Mouse (Mus musculus): ENCODE measurements around the gene Haghl. TPM values are rescaled to one million over a fixed set of nuclear protein-coding genes. Genes with fewer than 3 reads are reported as not detected.
A peak's percentile ranks its signal among the peaks of the same experiment; 100 is the strongest.
"Not testable (repeated sequence)": the region's sequence is repeated elsewhere in the genome, so short reads cannot be mapped to it uniquely, and the experiment has no call there.

Gene Haghl
- polyA plus RNA-seq, 1 experiment from 2014 or later, result 75.6 TPM

DNA sequence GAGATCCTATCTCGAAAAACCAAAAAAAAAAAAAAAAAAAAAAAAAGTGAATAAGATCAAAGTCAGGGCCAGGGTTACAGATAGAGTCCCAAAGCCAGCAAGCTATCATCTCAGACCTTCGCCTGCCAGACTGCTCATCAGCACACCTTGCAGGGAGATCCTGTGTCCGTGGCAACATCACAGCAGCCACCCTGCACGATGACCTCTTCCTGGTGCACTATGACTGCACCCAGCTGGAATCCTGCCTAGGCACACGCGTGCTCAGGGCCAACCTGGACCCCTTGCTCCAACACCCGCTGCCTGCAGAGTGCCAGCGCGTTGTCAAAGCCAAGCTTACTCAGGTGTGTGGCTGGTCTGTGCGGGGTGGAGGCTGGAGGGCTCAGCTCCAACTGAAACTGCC, 41.2 kb downstream of the Haghl start:
- Histone ChIP-seq H3K4me2 (replicated peaks; ENCODE audit: low read depth, low read length) (no peak overlapping the region), H3K27me3 (ENCODE audit: control insufficient read depth, insufficient read depth, low read length) (no peaks in the 10 kb centered on the region), H3K9me3 (ENCODE audit: control insufficient read depth, low read length) (no peaks in the 10 kb centered on the region), H3K9ac (ENCODE audit: low read depth, low read length) (no peak overlapping the region), H3K4me1 (ENCODE audit: control insufficient read depth, insufficient read depth, low read length) (no peaks in the 10 kb centered on the region), H3K27ac (ENCODE audit: low read depth, low read length) (no peak overlapping the region), H3K36me3 (ENCODE audit: control insufficient read depth, insufficient read depth, low read length) (no peaks in the 10 kb centered on the region), H3K4me3 (ENCODE audit: low read length) (no peak overlapping the region)
- 83% methylated on average over 10 of the region's 10 CpGs for WGBS
- no peak for ATAC-seq (ENCODE audit: low FRiP score, low TSS enrichment)

DNA sequence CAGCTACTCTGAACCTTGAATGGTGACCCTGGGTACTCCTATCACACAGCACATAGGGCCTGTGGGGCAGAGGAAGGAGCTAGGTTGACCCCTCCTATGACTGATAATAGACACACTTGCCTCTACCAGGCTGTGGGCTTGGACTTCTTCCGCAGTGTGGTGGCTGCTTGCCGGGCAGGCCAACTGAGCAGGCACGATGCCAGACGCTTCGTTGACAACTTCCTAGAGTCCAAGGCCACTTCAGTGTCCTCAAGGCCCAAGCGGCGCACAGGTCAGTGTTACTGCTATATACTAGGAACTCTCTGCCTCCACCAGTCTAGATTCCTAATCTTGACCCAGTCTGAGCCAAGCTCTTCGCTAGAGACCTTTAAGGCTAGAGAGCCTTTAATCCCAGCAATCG, 41.6 kb downstream of the Haghl start:
- no peak overlapping the region for H3K9ac ChIP-seq (ENCODE audit: low read depth, low read length)
- WGBS, result 92% methylated on average over 9 of the region's 9 CpGs

DNA sequence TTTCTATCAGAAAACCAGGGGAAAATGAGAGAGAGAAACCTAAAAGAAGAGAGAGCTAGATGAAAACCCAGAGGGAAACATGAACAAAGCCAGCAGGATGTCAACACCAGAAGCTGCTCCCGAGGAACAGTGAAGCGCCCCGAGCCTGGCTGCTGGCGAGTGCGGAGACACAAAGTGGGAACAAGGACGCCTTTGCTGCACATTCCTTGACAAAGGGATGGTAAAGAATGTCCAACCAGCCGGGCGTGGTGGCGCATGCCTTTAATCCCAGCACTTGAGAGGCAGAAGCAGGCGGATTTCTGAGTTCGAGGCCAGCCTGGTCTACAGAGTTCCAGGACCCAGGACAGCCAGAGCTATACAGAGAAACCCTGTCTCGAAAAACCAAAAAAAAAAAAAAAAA, 44.0 kb downstream of the Haghl start:
- H3K9ac ChIP-seq (ENCODE audit: low read depth, low read length); H3K4me1 ChIP-seq (ENCODE audit: control insufficient read depth, insufficient read depth, low read length); H3K36me3 ChIP-seq (ENCODE audit: control insufficient read depth, insufficient read depth, low read length); H3K27ac ChIP-seq (ENCODE audit: low read depth, low read length); H3K27me3 ChIP-seq (ENCODE audit: control insufficient read depth, insufficient read depth, low read length); H3K9me3 ChIP-seq (ENCODE audit: control insufficient read depth, low read length); H3K4me3 ChIP-seq (ENCODE audit: low read length); H3K4me2 ChIP-seq (replicated peaks; ENCODE audit: low read depth, low read length); ATAC-seq (ENCODE audit: low FRiP score, low TSS enrichment): not testable (repeated sequence)
- 82% methylated on average over 12 of the region's 12 CpGs for WGBS

More for the DNA sequence above, 41.6 kb downstream of the Haghl start:
- Histone ChIP-seq H3K27me3 (ENCODE audit: control insufficient read depth, insufficient read depth, low read length) (no peaks in the 10 kb centered on the region), H3K9me3 (ENCODE audit: control insufficient read depth, low read length) (no peaks in the 10 kb centered on the region), H3K4me3 (ENCODE audit: low read length) (no peak overlapping the region), H3K27ac (ENCODE audit: low read depth, low read length) (no peak overlapping the region), H3K4me2 (replicated peaks; ENCODE audit: low read depth, low read length) (no peak overlapping the region), H3K4me1 (ENCODE audit: control insufficient read depth, insufficient read depth, low read length) (no peaks in the 10 kb centered on the region), H3K36me3 (ENCODE audit: control insufficient read depth, insufficient read depth, low read length) (no peaks in the 10 kb centered on the region)
- no peak for ATAC-seq (ENCODE audit: low FRiP score, low TSS enrichment)

DNA sequence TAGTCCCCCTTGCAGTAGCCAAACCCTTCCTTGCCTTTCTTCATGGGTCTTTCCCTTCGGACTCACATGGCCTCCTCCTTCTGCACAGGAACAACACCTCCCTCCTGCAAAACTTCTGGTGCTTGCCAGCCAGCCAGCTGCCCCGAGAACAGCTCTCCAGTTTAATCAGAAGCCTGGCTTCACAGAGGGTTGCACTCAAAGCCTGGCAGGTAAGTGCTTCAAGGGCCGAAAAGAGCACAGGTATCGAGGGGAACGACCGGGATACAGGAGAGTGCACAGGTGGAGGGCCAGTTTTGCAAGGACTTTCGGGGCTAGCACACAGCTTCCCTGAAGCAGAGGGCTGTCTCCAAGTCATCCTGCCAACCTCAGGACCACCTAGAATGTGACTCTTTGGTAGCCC, 46.6 kb downstream of the Haghl start:
- Histone ChIP-seq H3K4me3 (ENCODE audit: low read length) (no peak overlapping the region), H3K9me3 (ENCODE audit: control insufficient read depth, low read length) (no peaks in the 10 kb centered on the region), H3K9ac (ENCODE audit: low read depth, low read length) (no peak overlapping the region), H3K36me3 (ENCODE audit: control insufficient read depth, insufficient read depth, low read length) (no peaks in the 10 kb centered on the region), H3K27me3 (ENCODE audit: control insufficient read depth, insufficient read depth, low read length) (no peaks in the 10 kb centered on the region), H3K4me1 (ENCODE audit: control insufficient read depth, insufficient read depth, low read length) (no peaks in the 10 kb centered on the region), H3K4me2 (replicated peaks; ENCODE audit: low read depth, low read length) (no peak overlapping the region), H3K27ac (ENCODE audit: low read depth, low read length) (no peak overlapping the region)
- 80% methylated on average over 7 of the region's 7 CpGs for WGBS
- ATAC-seq (ENCODE audit: low FRiP score, low TSS enrichment), result no peak

DNA sequence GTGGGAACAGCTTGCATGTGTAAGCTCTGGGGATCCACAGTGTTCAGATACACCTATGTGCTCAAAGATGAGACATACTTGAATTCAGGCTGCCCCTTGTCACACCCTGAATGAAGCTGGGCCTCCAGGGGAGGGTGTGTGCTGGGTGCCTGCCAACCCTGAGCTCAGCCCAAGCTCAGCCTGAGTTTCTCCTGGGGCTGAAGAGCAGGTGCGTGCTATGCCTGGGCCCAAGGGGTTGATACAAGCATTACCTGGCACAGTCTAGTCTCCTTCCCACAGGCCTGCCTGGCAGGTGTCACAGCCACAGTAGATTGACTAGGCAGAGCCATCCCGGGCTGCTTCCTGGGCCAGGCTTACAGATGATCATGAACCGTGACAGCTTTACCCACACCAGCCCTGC, 49.7 kb downstream of the Haghl start, which contains the start of gene Mslnl:
Gene Mslnl, plus strand, starts transcription at position 298 of the 400 bp plus-strand sequence.
- ATAC-seq (ENCODE audit: low FRiP score, low TSS enrichment), result no peak
- WGBS, result 63% methylated on average over 3 of the region's 3 CpGs
- H3K27me3 ChIP-seq (ENCODE audit: control insufficient read depth, insufficient read depth, low read length), result no peaks in the 10 kb centered on the region

DNA sequence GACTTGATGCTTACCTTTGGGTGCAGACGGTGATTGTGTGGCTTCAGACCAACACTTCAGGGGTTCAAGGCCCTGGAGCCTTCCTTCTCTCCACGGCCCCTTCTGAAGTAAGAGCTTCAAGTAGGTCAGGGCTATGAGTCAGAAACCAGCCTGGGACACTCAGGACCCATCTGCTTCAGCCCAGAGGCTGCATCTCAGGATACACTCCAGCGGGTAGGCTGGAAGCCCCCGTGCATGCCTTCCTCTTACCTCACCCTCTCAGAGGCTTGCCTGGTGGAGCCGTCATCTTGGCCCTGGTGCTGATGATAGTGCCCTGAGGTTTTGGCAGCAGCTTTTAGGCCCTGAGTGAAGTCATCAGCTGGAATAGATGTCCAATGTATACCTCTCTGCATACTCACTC, 50.2 kb downstream of the Haghl start:
- Histone ChIP-seq H3K4me1 (ENCODE audit: control insufficient read depth, insufficient read depth, low read length) (no peaks in the 10 kb centered on the region), H3K9me3 (ENCODE audit: control insufficient read depth, low read length) (no peaks in the 10 kb centered on the region), H3K36me3 (ENCODE audit: control insufficient read depth, insufficient read depth, low read length) (peaks cover 5% of the 10 kb centered on the region; the same call in 1 of the 2 replicates), H3K27me3 (ENCODE audit: control insufficient read depth, insufficient read depth, low read length) (no peaks in the 10 kb centered on the region), H3K4me3 (ENCODE audit: low read length) (no peak overlapping the region), H3K4me2 (replicated peaks; ENCODE audit: low read depth, low read length) (no peak overlapping the region), H3K27ac (ENCODE audit: low read depth, low read length) (no peak overlapping the region), H3K9ac (ENCODE audit: low read depth, low read length) (no peak overlapping the region)
- no peak for ATAC-seq (ENCODE audit: low FRiP score, low TSS enrichment)
- 84% methylated on average over 5 of the region's 5 CpGs for WGBS

More for the DNA sequence above, 49.7 kb downstream of the Haghl start, which contains the start of gene Mslnl:
- Histone ChIP-seq H3K4me3 (ENCODE audit: low read length) (no peak within 1 kb of the TSS), H3K9me3 (ENCODE audit: control insufficient read depth, low read length) (no peaks in the 10 kb centered on the region), H3K27ac (ENCODE audit: low read depth, low read length) (no peak within 1 kb of the TSS), H3K4me1 (ENCODE audit: control insufficient read depth, insufficient read depth, low read length) (no peaks in the 10 kb centered on the region), H3K36me3 (ENCODE audit: control insufficient read depth, insufficient read depth, low read length) (0 out of 2 replicates have a peak, but pooled peaks cover under 1% of the 10 kb centered on the region), H3K9ac (ENCODE audit: low read depth, low read length) (no peak within 1 kb of the TSS), H3K4me2 (replicated peaks; ENCODE audit: low read depth, low read length) (no peak within 1 kb of the TSS)

DNA sequence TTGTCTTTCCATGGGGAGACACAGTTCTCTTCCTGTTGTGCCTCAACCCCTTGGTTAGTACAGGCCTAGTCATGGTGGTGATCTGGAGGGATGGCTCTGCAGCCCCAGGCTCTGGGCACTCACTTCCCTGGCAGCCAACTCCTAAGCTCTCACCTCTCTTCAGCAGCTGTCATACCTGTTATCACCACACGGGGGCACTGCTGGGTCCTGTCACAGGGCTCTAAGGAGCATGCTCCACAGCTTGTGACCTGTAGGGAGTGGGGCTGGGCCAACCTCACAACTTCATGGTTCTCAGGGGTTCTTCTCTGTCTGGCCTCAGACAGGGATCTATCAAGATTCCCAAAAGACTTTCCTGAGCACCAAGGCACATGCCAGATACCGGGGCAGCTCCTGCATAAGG, 53.4 kb downstream of the Haghl start:
- Histone ChIP-seq H3K9me3 (ENCODE audit: control insufficient read depth, low read length) (no peaks in the 10 kb centered on the region), H3K27me3 (ENCODE audit: control insufficient read depth, insufficient read depth, low read length) (no peaks in the 10 kb centered on the region), H3K36me3 (ENCODE audit: control insufficient read depth, insufficient read depth, low read length) (peaks cover 8% of the 10 kb centered on the region; the same call in 1 of the 2 replicates), H3K4me2 (replicated peaks; ENCODE audit: low read depth, low read length) (no peak overlapping the region), H3K27ac (ENCODE audit: low read depth, low read length) (no peak overlapping the region), H3K4me1 (ENCODE audit: control insufficient read depth, insufficient read depth, low read length) (peaks cover 8% of the 10 kb centered on the region), H3K4me3 (ENCODE audit: low read length) (no peak overlapping the region), H3K9ac (ENCODE audit: low read depth, low read length) (peak overlapping the region; percentile 14; the same call in 1 of the 2 replicates)
- ATAC-seq (ENCODE audit: low FRiP score, low TSS enrichment), result no peak
- WGBS, result 19% methylated on average over 2 of the region's 2 CpGs

Small RNAs within 50 kb of the gene (microRNA-seq; reads per million reads assigned to microRNA genes)
- gene Gm25083, result not detected
- 0.84 reads per million for gene Mir3082
- not detected for gene Mir6966

Other genes with a start within 250 kb of the Haghl start
- gene Sox8, start 215.0 kb downstream of the Haghl start, polyA plus RNA-seq (2014; fragmentation: Nextera tagmentation; extraction: Ambion mirVana), result 6.5 and 8.5 TPM in 2 replicates
- 21.3 and 29.8 TPM in 2 replicates for gene Lmf1, start 206.6 kb downstream of the Haghl start, polyA plus RNA-seq (2014; fragmentation: Nextera tagmentation; extraction: Ambion mirVana)
- 0.50 and 1.5 TPM in 2 replicates for gene Gng13, start 68.5 kb downstream of the Haghl start, polyA plus RNA-seq (2014; fragmentation: Nextera tagmentation; extraction: Ambion mirVana)
- 17.3 and 26.0 TPM in 2 replicates for gene Chtf18, start 58.3 kb downstream of the Haghl start, polyA plus RNA-seq (2014; fragmentation: Nextera tagmentation; extraction: Ambion mirVana)
- gene Rpusd1, start 58.0 kb downstream of the Haghl start, polyA plus RNA-seq (2014; fragmentation: Nextera tagmentation; extraction: Ambion mirVana), result 21.6 and 22.1 TPM in 2 replicates
- not detected in 2 replicates for gene Mslnl, start 49.6 kb downstream of the Haghl start, polyA plus RNA-seq (2014; fragmentation: Nextera tagmentation; extraction: Ambion mirVana)
- 2.6 and 3.3 TPM in 2 replicates for gene Msln, start 31.3 kb downstream of the Haghl start, polyA plus RNA-seq (2014; fragmentation: Nextera tagmentation; extraction: Ambion mirVana)
- 25.3 and 27.3 TPM in 2 replicates for gene Narfl, start 11.9 kb downstream of the Haghl start, polyA plus RNA-seq (2014; fragmentation: Nextera tagmentation; extraction: Ambion mirVana)
- 0.32 and 0.41 TPM in 2 replicates for gene Ccdc78, start 907 bp upstream of the Haghl start, polyA plus RNA-seq (2014; fragmentation: Nextera tagmentation; extraction: Ambion mirVana)
- gene Fam173a, start 7.2 kb upstream of the Haghl start, polyA plus RNA-seq (2014; fragmentation: Nextera tagmentation; extraction: Ambion mirVana), result 90.2 and 111 TPM in 2 replicates
- not detected in 2 replicates for gene AC134908.4, start 10.0 kb upstream of the Haghl start, polyA plus RNA-seq (2014; fragmentation: Nextera tagmentation; extraction: Ambion mirVana)
- gene Metrn, start 11.5 kb upstream of the Haghl start, polyA plus RNA-seq (2014; fragmentation: Nextera tagmentation; extraction: Ambion mirVana), result 8.2 and 28.6 TPM in 2 replicates
- 1.1 and 1.3 TPM in 2 replicates for gene Fbxl16, start 23.4 kb upstream of the Haghl start, polyA plus RNA-seq (2014; fragmentation: Nextera tagmentation; extraction: Ambion mirVana)
- gene Wdr24, start 38.0 kb upstream of the Haghl start, polyA plus RNA-seq (2014; fragmentation: Nextera tagmentation; extraction: Ambion mirVana), result 21.4 and 32.0 TPM in 2 replicates
- gene Jmjd8, start 43.2 kb upstream of the Haghl start, polyA plus RNA-seq (2014; fragmentation: Nextera tagmentation; extraction: Ambion mirVana), result 45.7 and 47.0 TPM in 2 replicates
- 350 and 425 TPM in 2 replicates for gene Stub1, start 47.7 kb upstream of the Haghl start, polyA plus RNA-seq (2014; fragmentation: Nextera tagmentation; extraction: Ambion mirVana)
- gene Rhbdl1, start 51.6 kb upstream of the Haghl start, polyA plus RNA-seq (2014; fragmentation: Nextera tagmentation; extraction: Ambion mirVana), result 2.0 and 2.5 TPM in 2 replicates
- gene Gm20683, start 56.1 kb upstream of the Haghl start, polyA plus RNA-seq (2014; fragmentation: Nextera tagmentation; extraction: Ambion mirVana), result 1.7 and 2.6 TPM in 2 replicates
- 13.0 and 21.7 TPM in 2 replicates for gene Rhot2, start 59.2 kb upstream of the Haghl start, polyA plus RNA-seq (2014; fragmentation: Nextera tagmentation; extraction: Ambion mirVana)
- 21.4 and 27.5 TPM in 2 replicates for gene Wdr90, start 75.8 kb upstream of the Haghl start, polyA plus RNA-seq (2014; fragmentation: Nextera tagmentation; extraction: Ambion mirVana)
- gene Mcrip2, start 83.1 kb upstream of the Haghl start, polyA plus RNA-seq (2014; fragmentation: Nextera tagmentation; extraction: Ambion mirVana), result 40.0 and 41.4 TPM in 2 replicates
- gene Mettl26, start 89.4 kb upstream of the Haghl start, polyA plus RNA-seq (2014; fragmentation: Nextera tagmentation; extraction: Ambion mirVana), result 83.9 and 85.3 TPM in 2 replicates
- 0.99 and 1.2 TPM in 2 replicates for gene Wfikkn1, start 95.2 kb upstream of the Haghl start, polyA plus RNA-seq (2014; fragmentation: Nextera tagmentation; extraction: Ambion mirVana)
- 17.2 and 20.4 TPM in 2 replicates for gene Rab40c, start 134.1 kb upstream of the Haghl start, polyA plus RNA-seq (2014; fragmentation: Nextera tagmentation; extraction: Ambion mirVana)
- gene Pigq, start 159.3 kb upstream of the Haghl start, polyA plus RNA-seq (2014; fragmentation: Nextera tagmentation; extraction: Ambion mirVana), result 51.5 and 77.2 TPM in 2 replicates
- gene Nhlrc4, start 159.3 kb upstream of the Haghl start, polyA plus RNA-seq (2014; fragmentation: Nextera tagmentation; extraction: Ambion mirVana), result 0.28 and 0.43 TPM in 2 replicates
- 2.8 and 4.4 TPM in 2 replicates for gene A930017K11Rik, start 166.9 kb upstream of the Haghl start, polyA plus RNA-seq (2014; fragmentation: Nextera tagmentation; extraction: Ambion mirVana)
- gene Capn15, start 200.1 kb upstream of the Haghl start, polyA plus RNA-seq (2014; fragmentation: Nextera tagmentation; extraction: Ambion mirVana), result 27.1 and 35.3 TPM in 2 replicates